Mouse (Mus musculus) MEL (cell line): ENCODE results near the gene 9530077C05Rik. TPM values are rescaled to one million over a fixed set of nuclear protein-coding genes. Genes with fewer than 3 reads are reported as not detected.
A peak's percentile ranks its signal among the peaks of the same experiment; 100 is the strongest.

Source experiments
- DNase-seq: peaks from one replicate; pipeline ENCODE4 v3.0.0; 2011; ENCODE audit warnings: low read depth, low spot score
- H3K27ac ChIP-seq: 2 replicates; pipeline ENCODE4 v1.5.1; 2012; ENCODE audit warnings: low read depth, mild to moderate bottlenecking, control low read depth, low read length, moderate library complexity; ENCODE audit not compliant: control insufficient read depth
- H3K27me3 ChIP-seq, 2 experiments: fragments of 150-350 bp in 1 of 2; sonication (generic) in 1 of 2; 2 replicates each; pipeline ENCODE4 v1.6.1; 2012; ENCODE audit warnings: low read length in 2 of 2, mild to moderate bottlenecking in 2 of 2, improper control_type of control experiment in 1 of 2, moderate library complexity in 1 of 2; ENCODE audit not compliant: insufficient read depth in 2 of 2, control insufficient read depth in 1 of 2
- H3K36me3 ChIP-seq, 2 experiments: 2 replicates each; pipeline ENCODE4 v1.6.1; 2012 to 2014; ENCODE audit warnings: low read length in 2 of 2, improper control_type of control experiment in 1 of 2, inconsistent platforms in 1 of 2, mild to moderate bottlenecking in 1 of 2; ENCODE audit not compliant: insufficient read depth in 2 of 2, control insufficient read depth in 1 of 2
- H3K4me1 ChIP-seq, 2 experiments: fragments of 150-350 bp in 1 of 2; sonication (generic) in 1 of 2; 2 replicates each; pipeline ENCODE4 v1.6.1; 2012; ENCODE audit warnings: low read length in 2 of 2, improper control_type of control experiment in 1 of 2, mild to moderate bottlenecking in 1 of 2; ENCODE audit not compliant: insufficient read depth in 2 of 2, control insufficient read depth in 1 of 2
- H3K4me3 ChIP-seq, 2 experiments: fragments of 150-350 bp in 1 of 2; sonication (generic) in 1 of 2; 2 replicates each; pipeline ENCODE4 v1.5.1; 2012; ENCODE audit warnings: low read depth in 2 of 2, low read length in 2 of 2, mild to moderate bottlenecking in 2 of 2, moderate library complexity in 2 of 2, control low read depth in 1 of 2, improper control_type of control experiment in 1 of 2; ENCODE audit not compliant: control insufficient read depth in 1 of 2, insufficient read depth in 1 of 2
- H3K79me2 ChIP-seq: 2 replicates; pipeline ENCODE4 v1.6.1; 2012; ENCODE audit warnings: mild to moderate bottlenecking, low read length, moderate library complexity; ENCODE audit not compliant: control insufficient read depth, poor library complexity, insufficient read depth
- H3K9ac ChIP-seq: 2 replicates; pipeline ENCODE4 v1.6.1; 2012; ENCODE audit warnings: low read depth, mild to moderate bottlenecking, control low read depth, low read length, moderate library complexity; ENCODE audit not compliant: control insufficient read depth, poor library complexity, severe bottlenecking
- H3K9me3 ChIP-seq: fragments of 150-350 bp; sonication (generic); replicated peaks from 2 replicates; pipeline ENCODE4 v1.6.1; 2012; ENCODE audit warnings: mild to moderate bottlenecking, low read length, improper control_type of control experiment, moderate library complexity; ENCODE audit not compliant: insufficient read depth
- BHLHE40 ChIP-seq: IDR thresholded peaks from 2 replicates; pipeline ENCODE4 v1.6.1; 2012; ENCODE audit warnings: low read depth, mild to moderate bottlenecking, inconsistent platforms, low read length, improper control_type of control experiment, borderline replicate concordance
- CHD2 ChIP-seq: IDR thresholded peaks from 2 replicates; pipeline ENCODE4 v1.6.1; 2011; ENCODE audit warnings: low read length, improper control_type of control experiment
- CTCF ChIP-seq, 3 experiments: IDR thresholded peaks in 2 of 3; conservative IDR thresholded peaks in 1 of 3; 2 replicates each; pipeline ENCODE4 v1.5.1; 2011 to 2012; ENCODE audit warnings: low read length in 3 of 3, low read depth in 2 of 3, mild to moderate bottlenecking in 2 of 3, improper control_type of control experiment in 1 of 3, inconsistent platforms in 1 of 3, mixed read lengths in 1 of 3, moderate library complexity in 1 of 3; ENCODE audit not compliant: control insufficient read depth in 1 of 3, insufficient read depth in 1 of 3, poor library complexity in 1 of 3, severe bottlenecking in 1 of 3
- E2F4 ChIP-seq: IDR thresholded peaks from 2 replicates; pipeline ENCODE4 v1.6.1; 2011; ENCODE audit warnings: low read depth, low read length, improper control_type of control experiment, borderline replicate concordance
- ELF1 ChIP-seq: IDR thresholded peaks from 2 replicates; pipeline ENCODE4 v1.6.1; 2014; ENCODE audit warnings: low read depth, mild to moderate bottlenecking, inconsistent platforms, low read length, improper control_type of control experiment, moderate library complexity
- EP300 ChIP-seq, 2 experiments: IDR thresholded peaks; 2 replicates each; pipeline ENCODE4 v1.6.1; 2011; ENCODE audit warnings: improper control_type of control experiment in 2 of 2, low read length in 2 of 2, low read depth in 1 of 2, mild to moderate bottlenecking in 1 of 2
- ETS1 ChIP-seq: IDR thresholded peaks from 2 replicates; pipeline ENCODE4 v1.6.1; 2012; ENCODE audit warnings: low read depth, mild to moderate bottlenecking, inconsistent platforms, low read length, improper control_type of control experiment, moderate library complexity
- GABPA ChIP-seq: IDR thresholded peaks from 2 replicates; pipeline ENCODE4 v1.6.1; 2012; ENCODE audit warnings: low read depth, mild to moderate bottlenecking, inconsistent platforms, low read length, improper control_type of control experiment, moderate library complexity
- MAX ChIP-seq: IDR thresholded peaks from 2 replicates; pipeline ENCODE4 v1.6.1; 2011; ENCODE audit warnings: low read length, improper control_type of control experiment
- MEF2A ChIP-seq: IDR thresholded peaks from 2 replicates; pipeline ENCODE4 v1.6.1; 2014; ENCODE audit warnings: low read depth, mild to moderate bottlenecking, inconsistent platforms, low read length, improper control_type of control experiment; ENCODE audit not compliant: poor library complexity, insufficient replicate concordance, severe bottlenecking; ENCODE audit errors: extremely low read depth
- MXI1 ChIP-seq: IDR thresholded peaks from 2 replicates; pipeline ENCODE4 v1.6.1; 2011; ENCODE audit warnings: mild to moderate bottlenecking, low read depth, low read length, improper control_type of control experiment
- MYB ChIP-seq: IDR thresholded peaks from 2 replicates; pipeline ENCODE4 v1.6.1; 2011; ENCODE audit warnings: mild to moderate bottlenecking, low read depth, low read length, improper control_type of control experiment
- MYC ChIP-seq: IDR thresholded peaks from 2 replicates; pipeline ENCODE4 v1.6.1; 2011; ENCODE audit warnings: low read depth, mild to moderate bottlenecking, low read length, improper control_type of control experiment, moderate library complexity
- NELFE ChIP-seq: IDR thresholded peaks from 2 replicates; pipeline ENCODE4 v1.6.1; 2011; ENCODE audit warnings: low read depth, low read length, improper control_type of control experiment
- NRF1 ChIP-seq: IDR thresholded peaks from 2 replicates; pipeline ENCODE4 v1.6.1; 2014; ENCODE audit warnings: low read depth, mild to moderate bottlenecking, inconsistent platforms, low read length, improper control_type of control experiment, moderate library complexity; ENCODE audit not compliant: poor library complexity, insufficient read depth, severe bottlenecking
- POLR2A ChIP-seq, 2 experiments: IDR thresholded peaks; 2 replicates each; pipeline ENCODE4 v1.6.1; 2011 to 2012; ENCODE audit warnings: low read length in 2 of 2, mild to moderate bottlenecking in 2 of 2, control low read depth in 1 of 2, improper control_type of control experiment in 1 of 2, low read depth in 1 of 2, moderate library complexity in 1 of 2; ENCODE audit not compliant: control insufficient read depth in 1 of 2, insufficient read depth in 1 of 2, poor library complexity in 1 of 2
- POLR2AphosphoS2 ChIP-seq: IDR thresholded peaks from 2 replicates; pipeline ENCODE4 v1.6.1; 2011; ENCODE audit warnings: low read length, improper control_type of control experiment
- POLR2AphosphoS5 ChIP-seq: IDR thresholded peaks from 2 replicates; pipeline ENCODE4 v1.6.1; 2012; ENCODE audit warnings: low read depth, borderline replicate concordance, mild to moderate bottlenecking, inconsistent platforms, low read length, moderate library complexity, mixed read lengths
- RAD21 ChIP-seq: IDR thresholded peaks from 2 replicates; pipeline ENCODE4 v1.6.1; 2011; ENCODE audit warnings: mild to moderate bottlenecking, low read depth, low read length, improper control_type of control experiment
- RCOR1 ChIP-seq: IDR thresholded peaks from 2 replicates; pipeline ENCODE4 v1.6.1; 2012; ENCODE audit warnings: low read depth, mild to moderate bottlenecking, inconsistent platforms, low read length, improper control_type of control experiment
- SMC3 ChIP-seq: IDR thresholded peaks from 2 replicates; pipeline ENCODE4 v1.6.1; 2011; ENCODE audit warnings: low read depth, low read length, improper control_type of control experiment
- TAL1 ChIP-seq: IDR thresholded peaks from 2 replicates; pipeline ENCODE4 v1.6.1; 2012; ENCODE audit warnings: mild to moderate bottlenecking, inconsistent platforms, low read length, moderate library complexity, mixed read lengths
- TBP ChIP-seq: IDR thresholded peaks from 2 replicates; pipeline ENCODE4 v1.8.0; 2011; ENCODE audit warnings: low read depth, low read length, improper control_type of control experiment
- TCF12 ChIP-seq: IDR thresholded peaks from 2 replicates; pipeline ENCODE4 v1.6.1; 2014; ENCODE audit warnings: low read depth, mild to moderate bottlenecking, inconsistent platforms, low read length, improper control_type of control experiment, moderate library complexity
- UBTF ChIP-seq: IDR thresholded peaks from 2 replicates; pipeline ENCODE4 v1.6.1; 2012; ENCODE audit warnings: low read depth, mild to moderate bottlenecking, inconsistent platforms, low read length, improper control_type of control experiment, moderate library complexity, borderline replicate concordance; ENCODE audit not compliant: insufficient read depth
- USF1 ChIP-seq: IDR thresholded peaks from 2 replicates; pipeline ENCODE4 v1.6.1; 2014; ENCODE audit warnings: low read depth, mild to moderate bottlenecking, inconsistent platforms, low read length, improper control_type of control experiment, moderate library complexity
- ZC3H11A ChIP-seq: IDR thresholded peaks from 2 replicates; pipeline ENCODE4 v1.6.1; 2012; ENCODE audit warnings: low read depth, mild to moderate bottlenecking, inconsistent platforms, low read length, improper control_type of control experiment
- ZKSCAN1 ChIP-seq: IDR thresholded peaks from 2 replicates; pipeline ENCODE4 v1.6.1; 2012; ENCODE audit warnings: low read depth, mild to moderate bottlenecking, inconsistent platforms, low read length, improper control_type of control experiment, moderate library complexity
- ZMIZ1 ChIP-seq: IDR thresholded peaks from 2 replicates; pipeline ENCODE4 v1.6.1; 2012; ENCODE audit warnings: low read depth, mild to moderate bottlenecking, inconsistent platforms, low read length, improper control_type of control experiment, moderate library complexity
- ZNF384 ChIP-seq: IDR thresholded peaks from 2 replicates; pipeline ENCODE4 v1.6.1; 2012; ENCODE audit warnings: low read depth, mild to moderate bottlenecking, inconsistent platforms, low read length, improper control_type of control experiment
- polyA plus RNA-seq, 2 experiments: library from polyadenylated mRNA; stranded (reverse) in 1 of 2; unstranded in 1 of 2; fragments of >175 nt in 1 of 2; fragments of >200 nt in 1 of 2; gene quantifications; 2 replicates each; pipeline versions ENCODE4 v1.2.1 to v1.2.4; 2012; ENCODE audit warnings: low replicate concordance in 2 of 2, low read depth in 1 of 2; ENCODE audit not compliant: insufficient read length in 2 of 2, insufficient read depth in 1 of 2, missing spikeins in 1 of 2
- total RNA-seq: library from RNA; depleted of rRNA; stranded (reverse); fragments of 300-350 nt; gene quantifications from 2 replicates; pipeline ENCODE4 v1.2.3, GENCODE M21; 2012

Gene 9530077C05Rik
- total and polyA plus RNA-seq, 3 experiments: 4.1 to 6.9 TPM; not detected in 1

DNA sequence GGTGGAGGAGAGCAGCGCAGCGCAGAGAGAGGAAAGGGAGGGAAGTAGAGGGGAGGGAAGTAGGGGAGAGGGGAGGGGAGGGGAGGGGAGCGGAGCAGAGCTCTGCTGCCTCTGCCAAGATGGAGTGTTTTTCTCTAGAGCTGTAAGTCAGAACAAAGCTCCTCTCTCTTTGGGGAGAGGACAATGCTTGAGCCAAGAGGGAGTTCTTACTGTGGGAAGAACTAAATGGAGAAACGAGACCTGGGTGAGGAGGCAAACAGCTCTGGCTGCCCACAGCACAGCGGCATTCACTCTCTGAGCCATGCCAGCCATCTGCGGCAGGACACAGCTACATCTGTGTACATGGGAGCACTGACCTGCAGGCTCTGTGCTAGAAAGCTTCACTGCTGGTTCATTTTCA lies 43.3 kb upstream of the 9530077C05Rik start:
- TF ChIP-seq POLR2AphosphoS2 (no peak), ZMIZ1 (no peak), ZKSCAN1 (no peak), RAD21 (no peak), ZC3H11A (no peak), MXI1 (no peak), TAL1 (no peak), NELFE (no peak), E2F4 (no peak), RCOR1 (no peak), ELF1 (no peak), BHLHE40 (no peak), USF1 (no peak), ETS1 (no peak), TCF12 (0 out of 2 replicates have a peak, but pooled peaks have one; percentile 12), SMC3 (0 out of 2 replicates have a peak, but pooled peaks have one; percentile 11), CHD2 (no peak), NRF1 (no peak)
- H3K9me3 ChIP-seq: no peaks in the 10 kb centered on the region
- peaks cover 31 to 97% of the 10 kb centered on the region in 2 experiments for H3K36me3 ChIP-seq
- H3K79me2 ChIP-seq: peaks cover 12% of the 10 kb centered on the region; the same call in 1 of the 2 replicates
- H3K27ac ChIP-seq: no peak overlapping the region
- peaks cover 14 to 17% of the 10 kb centered on the region in 2 experiments; a peak in 3 of 4 replicates for H3K4me1 ChIP-seq
- no peak for DNase-seq
- H3K9ac ChIP-seq: no peak overlapping the region
- no peaks in the 10 kb centered on the region for H3K27me3 ChIP-seq
- H3K4me3 ChIP-seq: no peak overlapping the region

GRCm38 (mm10) chr9:22372760-22373159 lies 38.6 kb upstream of the 9530077C05Rik start:
- H3K4me3 ChIP-seq: no peak overlapping the region
- DNase-seq: peak; percentile 86
- H3K27ac ChIP-seq: no peak overlapping the region
- H3K9ac ChIP-seq: no peak overlapping the region
- no peaks in the 10 kb centered on the region for H3K9me3 ChIP-seq
- H3K4me1 ChIP-seq: peaks cover 3% of the 10 kb centered on the region in 2 experiments; a peak in 2 of 4 replicates
- H3K36me3 ChIP-seq: peaks cover 8 to 96% of the 10 kb centered on the region in 2 experiments
- H3K27me3 ChIP-seq: no peaks in the 10 kb centered on the region
- H3K79me2 ChIP-seq: peaks cover 15% of the 10 kb centered on the region; the same call in 1 of the 2 replicates
- no peak; the same call in 1 of the 2 replicates for TF ChIP-seq POLR2AphosphoS5
- no peak for TF ChIP-seq MAX
- TF ChIP-seq ZC3H11A: peak; percentile 10; the same call in 1 of the 2 replicates
- TF ChIP-seq ETS1: no peak
- TF ChIP-seq MYB: no peak
- no peak for TF ChIP-seq E2F4
- peak in 1 of 2 experiments; percentile 40; a peak in 1 of 4 replicates for TF ChIP-seq POLR2A (IDR thresholded peaks at IDR 0.05; ENCODE audit: control insufficient read depth in 1 of 2, insufficient read depth in 1 of 2, low read depth in 1 of 2, low read length in 2 of 2, poor library complexity in 1 of 2)
- TF ChIP-seq MEF2A: no peak
- no peak for TF ChIP-seq ZNF384
- TF ChIP-seq TBP: no peak
- no peak for TF ChIP-seq CHD2
- no peak for TF ChIP-seq EP300 (IDR thresholded peaks at IDR 0.05; ENCODE audit: low read depth in 1 of 2, low read length in 2 of 2)
- peak; percentile 55 for TF ChIP-seq RAD21
- peak; percentile 60 to 86 (median 71) for TF ChIP-seq CTCF (IDR thresholded peaks at IDR 0.05 in 2 of 3, conservative IDR thresholded peaks at IDR 0.05 in 1 of 3; ENCODE audit: control insufficient read depth in 1 of 3, insufficient read depth in 1 of 3, low read depth in 2 of 3, low read length in 3 of 3, poor library complexity in 1 of 3, severe bottlenecking in 1 of 3)
- no peak for TF ChIP-seq UBTF
- TF ChIP-seq MYC: no peak
- no peak for TF ChIP-seq NRF1
- no peak for TF ChIP-seq GABPA
- TF ChIP-seq TCF12: no peak
- TF ChIP-seq NELFE: no peak
- no peak for TF ChIP-seq ZMIZ1
